Mouse (Mus musculus) left cerebral cortex, postnatal 25 days (tissue): Measurements from ENCODE around the gene Tmed1. TPM values are rescaled to one million over a fixed set of nuclear protein-coding genes. Genes with fewer than 3 reads are reported as not detected.
A peak's percentile ranks its signal among the peaks of the same experiment; 100 is the strongest.
"Not testable (repeated sequence)": the region's sequence is repeated elsewhere in the genome, so short reads cannot be mapped to it uniquely, and the experiment has no call there.

ENCODE experiments used
- DNase-seq, 2 experiments: peaks; one replicate each; pipeline ENCODE4 v3.0.0; 2022; ENCODE audit warnings: low spot score in 2 of 2, mixed read lengths in 1 of 2
- intact Hi-C: fragments of 180-260 bp; cut with DNase I; formaldehyde crosslinking; loops from one replicate; pipeline ENCODE4 v1.15.1; 2025
- microRNA-seq, 2 experiments: library from miRNA; unstranded; fragments of <30 nt; microRNA quantifications; one replicate each; pipeline ENCODE4 v1.2.0; 2022
- total RNA-seq, 2 experiments: library from RNA; stranded (reverse); gene quantifications; 2 replicates each; pipeline ENCODE4 v1.2.3; 2021

The Tmed1 gene
- total RNA-seq, 2 experiments from 2014 or later = 14.3 to 15.6 TPM

DNA sequence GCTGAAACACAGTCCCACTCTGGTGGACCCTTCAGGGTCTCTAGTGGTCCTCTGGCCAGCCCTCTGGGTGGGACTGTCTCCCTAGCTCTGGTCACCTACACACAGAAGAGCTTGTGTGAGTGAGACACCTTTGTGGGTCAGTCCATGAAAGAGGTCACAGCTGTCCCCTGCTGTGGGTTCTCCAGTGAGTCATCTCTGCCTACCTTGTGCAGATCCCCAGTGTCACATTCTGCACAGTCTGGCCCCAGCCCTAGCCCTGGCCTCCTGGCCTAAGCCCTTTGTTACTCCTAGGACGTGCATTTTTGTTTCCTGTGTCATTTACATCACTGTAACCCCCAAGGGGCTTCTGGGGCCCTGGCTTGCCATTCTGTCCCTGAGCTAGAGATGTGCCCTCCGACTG lies 16.1 kb downstream of the Tmed1 start:
- intact Hi-C loops = no loop called here

DNA sequence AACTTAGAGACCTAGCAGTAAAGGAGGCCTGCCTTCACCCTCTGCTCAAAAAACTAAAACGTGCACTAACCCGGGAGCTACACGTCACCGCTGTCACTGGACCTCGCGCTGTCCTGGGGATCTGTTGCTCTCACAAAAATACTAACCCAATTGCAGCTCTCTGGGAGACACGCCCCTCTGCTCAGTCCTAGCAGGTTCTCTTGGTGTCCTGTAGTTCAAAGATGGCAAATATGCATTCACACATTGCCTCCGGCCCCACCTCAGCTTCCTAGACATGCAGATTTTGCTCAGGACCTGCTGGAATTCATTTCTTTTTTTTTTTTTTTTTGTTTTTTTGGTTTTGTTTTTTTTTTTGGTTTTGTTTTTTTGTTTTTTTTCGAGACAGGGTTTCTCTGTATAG lies 19.4 kb downstream of the Tmed1 start:
- no peak for DNase-seq
- intact Hi-C loops = no loop called here

More for the DNA sequence above, 16.1 kb downstream of the Tmed1 start:
- no peak for DNase-seq

DNA sequence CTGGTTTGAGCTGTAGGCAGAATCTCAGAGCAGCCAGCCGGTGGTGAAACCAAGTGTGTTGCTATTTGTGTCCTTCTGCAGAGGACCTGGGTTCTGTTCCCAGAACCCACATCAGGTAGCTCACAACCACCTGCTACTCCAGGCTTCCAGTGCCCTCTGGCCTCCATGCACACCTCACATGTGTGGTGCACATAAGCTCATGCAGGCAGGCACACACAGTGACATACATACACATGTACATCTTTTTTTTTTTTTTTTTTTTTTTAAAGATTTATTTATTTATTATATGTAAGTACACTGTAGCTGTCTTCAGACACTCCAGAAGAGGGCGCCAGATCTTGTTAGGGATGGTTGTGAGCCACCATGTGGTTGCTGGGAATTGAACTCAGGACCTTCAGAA lies 21.8 kb downstream of the Tmed1 start:
- intact Hi-C loops, DNase-seq: not testable (repeated sequence)

DNA sequence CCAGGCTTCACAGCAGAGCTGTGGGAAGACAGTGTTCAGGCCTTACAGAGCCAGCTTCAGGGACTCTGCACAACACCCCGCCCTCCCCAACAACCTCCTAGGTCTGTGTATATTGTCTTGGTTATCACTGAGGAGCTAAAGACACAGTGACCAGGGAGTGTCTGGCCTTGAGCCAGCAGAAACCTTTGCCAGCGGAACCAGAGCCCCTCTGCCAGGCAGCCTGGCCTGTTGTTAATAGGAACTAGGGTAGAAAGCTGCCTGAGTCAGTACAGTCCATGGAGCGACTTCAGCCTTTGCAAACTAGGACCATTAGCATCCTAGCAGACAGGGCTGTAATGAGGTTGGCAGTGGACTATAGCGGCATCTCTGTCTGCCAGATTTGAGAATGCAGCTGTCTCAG lies 26.0 kb downstream of the Tmed1 start:
- DNase-seq = no peak
- intact Hi-C loops = no loop called here

DNA sequence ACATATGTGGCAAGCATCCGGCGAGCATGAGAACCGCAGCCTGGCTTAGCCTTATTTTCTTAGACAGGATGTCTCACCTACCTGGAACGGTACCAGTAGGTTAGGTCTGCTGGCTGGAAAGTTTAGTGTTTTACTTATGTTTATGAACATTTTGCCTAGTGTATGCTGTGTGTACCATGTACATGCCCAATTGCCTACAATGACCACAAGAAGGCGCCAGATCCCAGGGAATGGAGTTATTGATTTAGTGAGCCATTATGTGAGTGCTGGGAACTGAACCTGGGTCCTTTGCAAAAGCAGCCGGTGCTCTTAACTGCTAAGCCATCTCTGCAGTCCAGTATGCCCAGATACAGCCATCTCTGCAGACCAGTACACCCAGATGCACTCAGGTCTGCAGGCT lies 32.3 kb downstream of the Tmed1 start:
- no peak for DNase-seq
- intact Hi-C loops = no loop called here

DNA sequence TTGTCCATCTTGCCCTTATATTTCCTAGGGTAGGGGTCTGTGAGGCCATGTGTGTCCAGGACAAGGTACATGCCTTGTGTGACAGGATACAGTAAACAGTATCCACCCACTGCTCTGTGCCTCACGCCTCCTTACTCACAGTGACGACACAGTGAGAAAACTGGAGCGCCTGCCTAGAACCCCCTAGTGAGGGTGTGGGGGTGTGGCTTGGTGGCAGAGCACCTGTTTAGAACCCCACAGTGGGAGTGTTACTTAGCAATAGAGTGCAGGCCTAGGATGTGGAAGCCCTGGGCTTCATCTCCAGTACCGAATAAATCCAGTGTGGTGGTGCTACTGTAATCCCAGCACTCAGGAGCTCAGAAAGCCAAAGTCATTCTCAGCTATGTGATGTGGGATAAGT lies 37.1 kb downstream of the Tmed1 start:
- intact Hi-C loops = no loop called here
- peak in 1 of 2 experiments; percentile 67 for DNase-seq

DNA sequence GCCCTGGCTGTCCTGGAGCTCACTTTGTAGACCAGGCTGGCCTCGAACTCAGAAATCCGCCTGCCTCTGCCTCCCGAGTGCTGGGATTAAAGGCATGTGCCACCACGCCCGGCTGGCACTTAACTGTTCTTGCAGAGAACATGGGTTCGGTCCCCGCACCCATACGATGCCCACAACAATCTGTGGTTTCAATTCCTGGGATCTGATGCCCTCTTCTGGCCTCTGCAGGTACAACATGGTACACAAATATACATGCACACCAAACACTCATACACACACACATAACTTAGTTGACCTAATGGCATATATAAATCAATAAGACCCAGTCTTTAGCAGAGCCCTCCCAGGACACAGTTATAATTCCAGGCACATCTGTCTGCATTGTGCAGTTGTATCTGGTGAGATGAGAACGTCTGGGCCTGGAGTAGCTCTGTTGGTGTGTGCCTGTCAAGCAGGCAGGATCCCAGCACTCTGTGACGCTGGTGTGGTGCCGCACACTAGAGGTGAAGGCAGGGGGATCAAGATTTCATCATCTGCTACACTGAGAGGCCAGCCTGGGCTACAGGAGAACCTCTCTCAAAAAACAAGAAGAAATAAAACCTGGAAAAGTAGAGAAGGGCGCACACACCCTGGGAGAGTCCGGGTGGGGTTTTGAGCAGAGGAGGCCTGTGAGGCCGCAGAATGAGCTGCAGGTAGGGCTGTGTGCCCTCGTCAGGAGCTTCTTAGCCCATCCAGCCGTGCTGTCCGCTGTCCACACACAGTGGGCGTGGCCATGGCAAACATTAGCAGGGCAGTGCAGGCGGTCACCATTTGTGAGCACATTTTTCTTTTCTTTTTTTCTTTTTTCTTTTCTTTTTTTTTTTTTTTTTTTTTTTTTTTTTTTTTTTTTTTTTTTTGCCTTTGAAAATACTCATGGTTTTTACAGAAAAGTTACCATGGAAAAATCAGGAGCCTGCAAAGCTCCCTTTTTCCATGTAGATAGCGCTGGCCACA lies 40.7 kb downstream of the Tmed1 start:
- DNase-seq = peak; percentile 45 to 61
- intact Hi-C loops = loop anchor here (1.0 to 5.0 kb wide), 2 partner anchors 57 to 103 kb away; partner anchors contain the start of gene Qtrt1

DNA sequence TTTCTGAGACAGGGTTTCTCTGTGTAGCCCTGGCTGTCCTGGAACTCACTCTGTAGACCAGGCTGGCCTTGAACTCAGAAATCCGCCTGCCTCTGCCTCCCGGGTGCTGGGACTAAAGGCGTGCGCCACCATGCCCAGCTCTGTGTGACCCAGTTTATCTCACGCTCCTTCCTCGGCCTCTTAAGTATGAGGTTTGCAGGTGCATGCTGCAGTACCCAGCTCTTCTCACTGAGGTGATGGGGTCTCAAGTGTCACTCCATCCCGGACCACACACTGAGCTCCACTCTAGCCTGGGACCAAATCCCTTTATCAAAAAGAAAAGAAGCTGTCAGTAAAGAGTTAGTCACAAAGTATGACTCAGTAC lies 45.5 kb downstream of the Tmed1 start:
- intact Hi-C loops, DNase-seq: not testable (repeated sequence)

DNA sequence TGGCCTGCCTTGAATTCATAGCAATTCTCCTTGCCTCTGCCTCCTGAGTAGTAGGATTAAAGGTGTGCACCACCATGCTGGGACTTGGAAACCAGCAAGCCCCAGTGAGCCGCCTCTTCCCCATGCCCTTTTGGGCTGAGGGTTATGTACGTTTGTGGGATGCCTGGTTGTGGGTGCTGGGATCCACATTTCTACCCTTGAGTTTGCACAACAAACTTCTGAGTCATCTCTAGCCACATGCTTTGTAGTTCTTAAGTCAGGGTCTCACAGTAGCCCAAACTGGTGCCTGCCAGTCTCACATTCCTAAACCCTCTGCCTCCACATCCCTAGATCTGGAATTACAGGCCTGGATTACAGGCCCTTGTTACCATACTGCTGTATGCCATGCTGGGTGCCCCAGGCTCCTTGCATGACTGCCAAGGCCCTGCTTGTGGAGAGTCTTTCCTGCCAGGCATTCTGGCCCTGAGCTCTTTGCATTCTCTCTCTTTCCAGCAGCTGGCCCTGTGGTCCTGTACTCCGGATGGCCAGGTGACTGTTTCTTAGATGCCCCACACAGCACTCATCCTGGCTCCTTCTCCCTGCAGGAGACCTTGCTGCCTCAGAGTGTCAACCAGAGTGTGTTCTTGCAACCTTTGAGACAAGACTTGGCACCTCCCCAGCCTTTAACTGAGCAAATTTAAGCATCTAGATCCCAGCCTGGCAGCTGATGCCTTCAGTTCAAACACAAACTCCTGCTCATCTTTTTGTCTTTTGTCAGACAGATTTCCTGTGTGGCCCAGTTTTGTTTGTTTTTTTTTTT lies 46.1 kb downstream of the Tmed1 start:
- no peak for DNase-seq
- intact Hi-C loops = loop anchor here (2.0 kb wide), 1 partner anchor 39 kb away; the partner anchor contains the start of gene Dnm2

DNA sequence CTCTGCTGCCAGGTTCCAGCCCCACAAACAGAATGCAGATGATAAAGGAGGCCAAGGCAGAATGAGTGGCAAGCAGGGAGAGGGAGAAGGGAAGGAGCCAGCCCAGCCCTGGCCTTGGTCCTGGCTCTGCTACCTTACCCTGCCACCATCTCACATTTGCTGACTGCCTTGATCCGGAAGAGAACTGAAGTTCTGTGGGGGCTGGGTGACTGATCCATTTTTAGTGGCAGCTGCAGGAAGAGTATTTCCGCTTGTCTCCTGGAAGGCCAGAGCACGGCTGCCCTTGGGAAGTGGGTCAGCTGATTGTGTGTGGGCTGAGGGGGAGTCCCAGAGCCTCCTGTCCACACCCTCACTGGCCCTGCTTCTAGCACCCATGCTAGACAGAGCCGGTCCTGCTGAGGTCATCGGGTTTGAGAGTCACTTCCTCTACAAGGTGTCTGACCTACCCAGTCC lies 46.9 kb downstream of the Tmed1 start:
- peak; percentile 47 to 71 for DNase-seq

DNA sequence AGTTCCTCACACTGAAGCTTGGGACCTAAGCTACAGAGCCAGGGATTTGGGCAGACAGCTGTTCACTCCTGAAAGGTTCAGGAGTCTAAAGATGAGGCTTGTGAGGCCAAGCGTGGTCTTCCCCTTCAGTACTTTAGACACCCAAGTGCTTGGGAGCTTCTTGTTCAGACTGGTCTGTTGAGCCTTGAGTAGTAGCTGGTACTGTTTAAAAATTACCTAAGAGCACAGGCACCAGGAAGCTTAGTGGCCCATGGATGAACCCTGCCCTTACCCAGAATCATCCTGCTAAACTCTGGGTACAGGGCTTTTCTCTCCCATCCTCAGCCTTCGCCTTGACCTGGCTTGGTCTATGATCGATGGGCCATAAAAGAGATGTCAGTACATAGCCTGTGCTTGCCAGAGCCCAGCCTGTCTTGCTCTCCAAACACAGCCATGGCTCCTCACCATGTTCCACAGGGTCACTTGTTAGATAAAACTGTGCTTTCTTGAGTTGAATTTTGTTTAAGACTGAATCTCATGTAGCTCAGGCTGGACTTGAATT lies 49.6 kb downstream of the Tmed1 start:
- intact Hi-C loops = no loop called here
- DNase-seq = no peak

More for the DNA sequence above, 46.9 kb downstream of the Tmed1 start:
- intact Hi-C loops = loop anchor here (2.0 kb wide), 1 partner anchor 38 kb away; the partner anchor contains the start of gene Dnm2

DNA sequence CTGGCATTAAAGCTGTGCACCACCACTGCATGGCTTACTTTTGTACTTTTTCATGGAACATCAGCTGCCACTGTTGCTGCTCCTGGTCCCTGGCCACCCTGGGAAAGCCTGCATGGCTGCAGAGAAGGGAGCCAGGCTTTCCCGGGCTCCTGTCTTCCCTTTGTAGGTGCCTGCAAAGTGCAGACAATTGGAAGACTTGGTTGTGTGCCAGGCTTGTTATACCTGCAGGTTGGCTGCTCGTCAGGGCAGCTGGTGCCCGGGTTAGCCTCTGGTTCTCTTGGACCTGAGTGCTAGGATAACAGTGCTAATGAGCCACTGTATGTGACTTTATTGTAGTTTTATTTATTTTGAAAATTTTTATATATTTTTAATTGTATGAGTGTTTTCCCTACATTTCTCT lies 51.2 kb downstream of the Tmed1 start:
- intact Hi-C loops = no loop called here
- DNase-seq = no peak

Small RNA genes lying within 50 kb of the gene (microRNA-seq; reads per million reads assigned to microRNA genes)
- gene Mir199a-1 = 0 reads per million in 2 experiments

Other genes starting within 250 kb of the Tmed1 start
- gene Atg4d, start 245.0 kb downstream of the Tmed1 start, total RNA-seq = 10 to 100 TPM; 40.7 to 49.2 TPM
- gene Kri1, start 222.3 kb downstream of the Tmed1 start, total RNA-seq = 10 to 100 TPM; 34.6 to 35.7 TPM
- 10 to 100 TPM; 54.4 to 58.4 TPM for gene Cdkn2d, start 218.8 kb downstream of the Tmed1 start, total RNA-seq
- 1 to 10 TPM in 1 of 2 experiments, under 1 TPM in 1; 0.89 to 1.3 TPM for gene Ap1m2, start 197.9 kb downstream of the Tmed1 start, total RNA-seq
- gene Slc44a2, start 189.6 kb downstream of the Tmed1 start, total RNA-seq = 10 to 100 TPM; 43.9 to 51.4 TPM
- 10 to 100 TPM; 68.0 to 77.7 TPM for gene Ilf3, start 142.4 kb downstream of the Tmed1 start, total RNA-seq
- 10 to 100 TPM; 22.2 to 30.7 TPM for gene Qtrt1, start 98.4 kb downstream of the Tmed1 start, total RNA-seq
- gene Dnm2, start 85.3 kb downstream of the Tmed1 start, total RNA-seq = 10 to 100 TPM; 55.5 to 63.4 TPM
- under 1 TPM; 0.30 to 0.66 TPM for gene AB124611, start 15.9 kb upstream of the Tmed1 start, total RNA-seq
- gene Carm1, start 36.6 kb upstream of the Tmed1 start, total RNA-seq = 10 to 100 TPM; 70.8 to 74.0 TPM
- 10 to 100 TPM; 45.5 to 48.2 TPM for gene Timm29, start 82.5 kb upstream of the Tmed1 start, total RNA-seq
- gene Yipf2, start 82.6 kb upstream of the Tmed1 start, total RNA-seq = 10 to 100 TPM; 18.1 to 19.4 TPM
- gene Smarca4, start 105.9 kb upstream of the Tmed1 start, total RNA-seq = 100 to 1,000 TPM; 117 to 118 TPM
- gene Ldlr, start 213.2 kb upstream of the Tmed1 start, total RNA-seq = 10 to 100 TPM; 15.4 to 16.4 TPM